Mouse (Mus musculus) hindbrain, postnatal 0 days (tissue): ENCODE measurements around the gene Aasdh. TPM values are rescaled to one million over a fixed set of nuclear protein-coding genes. Genes with fewer than 3 reads are reported as not detected.
"Not testable (repeated sequence)": the region's sequence is repeated elsewhere in the genome, so short reads cannot be mapped to it uniquely, and the experiment has no call there.

Experiments
- ATAC-seq: fragments of 200-750 bp; cut with Nextera tagmentation; 2 replicates; pipeline ENCODE4 v1.8.0; 2017; ENCODE audit warnings: mild to moderate bottlenecking, moderate TSS enrichment, moderate library complexity
- DNase-seq: peaks from one replicate; pipeline ENCODE4 v3.0.0-alpha.2; 2015; ENCODE audit warnings: low spot score
- H3K27ac ChIP-seq: fragments of 300-500 bp; sonication (generic); 2 replicates; pipeline ENCODE4 v1.5.1; 2014; ENCODE audit warnings: mild to moderate bottlenecking
- H3K27me3 ChIP-seq: fragments of 300-500 bp; sonication (generic); 2 replicates; pipeline ENCODE4 v1.6.1; 2014; ENCODE audit warnings: low read length, mixed read lengths; ENCODE audit not compliant: insufficient read depth
- H3K36me3 ChIP-seq: fragments of 300-500 bp; sonication (generic); 2 replicates; pipeline ENCODE4 v1.6.1; 2014; ENCODE audit warnings: low read length, mixed read lengths; ENCODE audit not compliant: insufficient read depth
- H3K4me1 ChIP-seq: fragments of 300-500 bp; sonication (generic); 2 replicates; pipeline ENCODE4 v1.6.1; 2014; ENCODE audit warnings: antibody characterized with exemption, low read length, mixed read lengths; ENCODE audit not compliant: insufficient read depth
- H3K4me2 ChIP-seq: fragments of 300-500 bp; sonication (generic); 2 replicates; pipeline ENCODE4 v1.6.1; 2014; ENCODE audit warnings: low read depth, mild to moderate bottlenecking, low read length, moderate library complexity, mixed read lengths
- H3K4me3 ChIP-seq: fragments of 300-500 bp; sonication (generic); 2 replicates; pipeline ENCODE4 v1.5.1; 2014; ENCODE audit warnings: low read length
- H3K9ac ChIP-seq: fragments of 300-500 bp; sonication (generic); replicated peaks from 2 replicates; pipeline ENCODE4 v1.6.1; 2014; ENCODE audit warnings: mild to moderate bottlenecking, low read length, moderate library complexity, mixed read lengths
- H3K9me3 ChIP-seq: fragments of 300-500 bp; sonication (generic); 2 replicates; pipeline ENCODE4 v1.6.1; 2016; ENCODE audit warnings: low read length, mixed read lengths
- CTCF ChIP-seq: IDR thresholded peaks from 2 replicates; pipeline ENCODE4 v1.5.1; 2016; ENCODE audit warnings: antibody characterized with exemption, control low read depth, low read depth
- WGBS: fragments of 180-500 bp; shearing (Covaris S2); extraction: QIAGEN DNeasy Blood & Tissue Kit; methylation state at CpG from one replicate; pipeline ENCODE4 v1.1.7; 2014; 5-methylcytosine and 5-hydroxymethylcytosine counted together
- polyA plus RNA-seq: library from polyadenylated mRNA; unstranded; fragments of >200 nt; fragmentation: Nextera tagmentation; extraction: Ambion mirVana; gene quantifications from 2 replicates; pipeline ENCODE4 v1.2.1, GENCODE M21; 2015
- total RNA-seq: library from RNA; depleted of rRNA; stranded (reverse); fragments of >200 nt; gene quantifications from 2 replicates; pipeline ENCODE4 v1.2.3, GENCODE M21; 2014

Aasdh gene
- total and polyA plus RNA-seq, 2 experiments from 2014 or later: 9.9 to 10.2 TPM

GRCm38 (mm10) chr5:76939717-76940116 lies 34.4 kb upstream of the Aasdh start:
- H3K4me3 ChIP-seq: no peak overlapping the region
- DNase-seq: no peak
- no peak overlapping the region for H3K4me2 ChIP-seq
- no peaks in the 10 kb centered on the region for H3K9me3 ChIP-seq
- 97% methylated on average over 8 of the region's 8 CpGs for WGBS
- no peaks in the 10 kb centered on the region for H3K36me3 ChIP-seq
- H3K9ac ChIP-seq: no peak overlapping the region
- no peaks in the 10 kb centered on the region for H3K4me1 ChIP-seq
- ATAC-seq: no peak
- H3K27ac ChIP-seq: no peak overlapping the region
- no peaks in the 10 kb centered on the region for H3K27me3 ChIP-seq
- TF ChIP-seq CTCF: no peak

- Histone ChIP-seq H3K9ac (no peak overlapping the region), H3K4me2 (no peak overlapping the region), H3K4me3 (no peak overlapping the region), H3K9me3 (no peaks in the 10 kb centered on the region), H3K4me1 (no peaks in the 10 kb centered on the region), H3K27ac (no peak overlapping the region), H3K36me3 (peaks cover 13% of the 10 kb centered on the region; the same call in 1 of the 2 replicates), H3K27me3 (no peaks in the 10 kb centered on the region)
- TF ChIP-seq CTCF: no peak
- WGBS: 79% methylated on average over 7 of the region's 7 CpGs
- ATAC-seq (no peak), DNase-seq (no peak)
These were observed 24.0 kb upstream of the Aasdh start for GRCm38 (mm10) chr5:76929180-76929877.

- TF ChIP-seq CTCF: no peak
- Histone ChIP-seq H3K36me3 (peaks cover 13% of the 10 kb centered on the region; the same call in 1 of the 2 replicates), H3K4me1 (no peaks in the 10 kb centered on the region), H3K9ac (no peak overlapping the region), H3K4me3 (no peak overlapping the region), H3K4me2 (0 out of 2 replicates have a peak overlapping the region, but pooled peaks have one; percentile 19), H3K27ac (no peak overlapping the region), H3K9me3 (no peaks in the 10 kb centered on the region), H3K27me3 (no peaks in the 10 kb centered on the region)
- DNase-seq: peak; percentile 59
- 76% methylated on average over 16 of the region's 16 CpGs for WGBS
- ATAC-seq: peak; percentile 68; the same call in 1 of the 2 replicates
These were observed 23.0 kb upstream of the Aasdh start for GRCm38 (mm10) chr5:76928124-76928832.

- Histone ChIP-seq H3K4me3 (no peak overlapping the region), H3K4me2 (no peak overlapping the region), H3K9ac (no peak overlapping the region), H3K9me3 (no peaks in the 10 kb centered on the region), H3K36me3 (peaks cover 20% of the 10 kb centered on the region; the same call in 1 of the 2 replicates), H3K27me3 (no peaks in the 10 kb centered on the region), H3K4me1 (no peaks in the 10 kb centered on the region), H3K27ac (no peak overlapping the region)
- DNase-seq (no peak), ATAC-seq (no peak)
- TF ChIP-seq CTCF: no peak
- WGBS: 79% methylated on average over 1 of the region's 1 CpGs
These were observed 19.0 kb upstream of the Aasdh start for GRCm38 (mm10) chr5:76924296-76924695.

GRCm38 (mm10) chr5:76923428-76923827 lies 18.1 kb upstream of the Aasdh start:
- ATAC-seq: peak; percentile 72
- DNase-seq: peak; percentile 76
- Histone ChIP-seq H3K4me3 (no peak overlapping the region), H3K4me1 (no peaks in the 10 kb centered on the region), H3K4me2 (no peak overlapping the region), H3K36me3 (peaks cover 20% of the 10 kb centered on the region; the same call in 1 of the 2 replicates), H3K27me3 (no peaks in the 10 kb centered on the region), H3K9ac (no peak overlapping the region), H3K27ac (no peak overlapping the region), H3K9me3 (no peaks in the 10 kb centered on the region)
- TF ChIP-seq CTCF: no peak
- WGBS: 63% methylated on average over 13 of the region's 13 CpGs

- H3K4me1 ChIP-seq: no peaks in the 10 kb centered on the region
- H3K4me2 ChIP-seq: no peak overlapping the region
- no peak overlapping the region for H3K4me3 ChIP-seq
- no peak overlapping the region for H3K27ac ChIP-seq
- no peaks in the 10 kb centered on the region for H3K9me3 ChIP-seq
- ATAC-seq (no peak), DNase-seq (no peak)
- WGBS: 73% methylated on average over 4 of the region's 4 CpGs
- H3K36me3 ChIP-seq: peaks cover 26% of the 10 kb centered on the region; the same call in 1 of the 2 replicates
- H3K27me3 ChIP-seq: no peaks in the 10 kb centered on the region
- no peak for TF ChIP-seq CTCF
- H3K9ac ChIP-seq: no peak overlapping the region
These were observed 17.5 kb upstream of the Aasdh start for GRCm38 (mm10) chr5:76922833-76923232.

- not testable (repeated sequence) for DNase-seq, H3K27ac ChIP-seq, H3K27me3 ChIP-seq, H3K9ac ChIP-seq, H3K4me3 ChIP-seq, H3K4me2 ChIP-seq, H3K4me1 ChIP-seq, H3K9me3 ChIP-seq, ATAC-seq
- 91% methylated on average over 5 of the region's 5 CpGs for WGBS
- peaks cover 10% of the 10 kb centered on the region; the same call in 1 of the 2 replicates for H3K36me3 ChIP-seq
These were observed 7.2 kb upstream of the Aasdh start for GRCm38 (mm10) chr5:76912522-76912921.
